Mouse (Mus musculus): Measurements from ENCODE around the gene Sorcs1. TPM values are rescaled to one million over a fixed set of nuclear protein-coding genes. Genes with fewer than 3 reads are reported as not detected.

Gene Sorcs1
- not detected in 2 replicates for polyA plus RNA-seq (2012; ENCODE audit: low replicate concordance)

GRCm38 (mm10) chr19:50677903-50678896 is at the start of gene Sorcs1:
Gene Sorcs1 (minus strand): TSS chr19:50678646.

